Mouse (Mus musculus): ENCODE results near the gene Celf1.
A peak's percentile ranks its signal among the peaks of the same experiment; 100 is the strongest.
"Not testable (repeated sequence)": the region's sequence is repeated elsewhere in the genome, so short reads cannot be mapped to it uniquely, and the experiment has no call there.

The Celf1 gene

DNA sequence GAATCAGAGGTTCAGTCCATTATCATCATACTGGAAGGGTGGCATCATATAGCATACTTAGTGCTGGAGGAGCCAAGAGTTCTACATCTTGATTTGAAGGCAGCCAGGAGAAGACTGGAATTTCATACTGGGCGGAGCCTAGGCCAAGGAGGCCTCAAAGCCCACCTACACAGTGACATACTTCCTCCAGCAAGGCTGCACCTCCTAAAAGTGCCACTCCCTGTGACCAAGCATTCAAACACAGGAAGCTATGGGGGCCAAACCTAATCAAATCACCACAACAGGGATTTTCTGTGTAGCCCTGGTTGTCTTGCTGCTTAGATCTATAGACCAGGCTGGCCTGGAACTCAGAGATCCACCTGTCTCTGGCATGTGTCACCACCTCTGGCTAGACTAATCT, 83.8 kb downstream of the Celf1 start:
- DNase-seq = no peak

DNA sequence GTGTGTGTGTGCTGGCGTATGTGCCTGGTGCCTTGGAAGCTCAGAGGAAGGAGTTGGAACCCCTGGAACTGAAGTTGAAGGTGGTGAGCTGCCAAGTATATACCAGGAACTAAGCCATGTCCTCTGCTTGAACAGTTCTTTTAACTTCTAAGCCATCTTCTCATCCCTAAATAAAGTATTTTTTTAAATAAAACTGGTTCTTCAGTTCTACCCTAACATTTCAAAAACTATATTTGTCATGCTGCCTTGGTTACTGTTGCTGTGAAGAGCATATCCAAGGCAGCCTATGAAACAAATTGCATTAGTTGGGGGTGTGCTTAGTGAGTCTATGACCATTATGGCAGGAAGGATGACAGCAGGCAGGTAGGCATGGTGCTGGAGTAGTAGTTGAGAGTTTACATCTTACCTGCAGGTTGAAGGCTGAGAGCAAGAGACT, 84.9 kb downstream of the Celf1 start:
- no peak for DNase-seq

DNA sequence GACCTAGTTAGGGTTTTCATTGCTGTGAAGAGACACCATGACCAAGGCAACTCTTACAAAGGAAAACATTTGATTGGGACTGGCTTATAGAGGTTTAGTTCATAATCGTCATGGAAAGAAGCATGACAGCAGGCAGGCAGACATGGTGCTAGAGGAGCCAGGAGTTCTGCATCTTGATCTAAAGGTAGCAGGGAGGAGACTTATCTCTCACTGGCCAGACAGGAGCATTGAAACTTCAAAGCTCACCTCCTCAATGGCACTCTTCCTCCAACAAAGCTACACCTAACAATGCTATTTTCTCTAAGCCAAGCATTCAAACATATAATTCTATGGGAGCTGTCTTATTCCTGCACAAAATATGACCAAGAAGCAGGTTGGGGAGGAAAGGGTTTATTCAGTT, 86.3 kb downstream of the Celf1 start:
- no peak for DNase-seq

GRCm38 (mm10) chr2:91027391-91028214, 87.4 kb downstream of the Celf1 start:
- no peak for DNase-seq

- no peak for DNase-seq
Observed at GRCm38 (mm10) chr2:91031216-91031615, 91.0 kb downstream of the Celf1 start.

GRCm38 (mm10) chr2:91033000-91033399, 92.8 kb downstream of the Celf1 start:
- DNase-seq = no peak

DNA sequence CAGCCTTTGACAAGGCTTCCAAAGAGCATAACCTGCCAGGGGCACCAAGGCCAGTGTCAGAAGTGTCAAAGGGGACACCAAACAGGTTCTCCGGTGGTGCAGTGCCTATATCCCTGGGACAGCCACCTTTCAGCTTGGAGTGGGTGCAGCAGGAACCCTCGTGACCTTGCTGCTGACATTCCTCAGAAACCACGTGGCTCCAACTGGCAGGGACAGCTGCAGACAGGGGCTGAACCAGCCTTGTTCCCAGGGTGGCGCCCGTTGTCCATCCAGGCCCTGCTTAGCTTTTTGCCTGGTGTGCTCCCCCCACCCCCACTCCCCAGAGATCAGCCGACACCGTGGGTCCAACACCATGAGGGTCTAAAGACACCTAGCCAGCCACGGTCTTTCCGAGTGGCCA, 95.2 kb downstream of the Celf1 start, which contains the start of gene Rapsn:
TSS of gene Rapsn (plus strand) at position 236 of the 400 bp plus-strand sequence.
- DNase-seq = no peak

- DNase-seq = no peak
Observed at GRCm38 (mm10) chr2:91041786-91042185, 101.6 kb downstream of the Celf1 start.

GRCm38 (mm10) chr2:91042651-91043398, 102.6 kb downstream of the Celf1 start:
- no peak for DNase-seq

GRCm38 (mm10) chr2:91044727-91045126, 104.5 kb downstream of the Celf1 start:
- no peak for DNase-seq

GRCm38 (mm10) chr2:91045805-91046204, 105.6 kb downstream of the Celf1 start:
- DNase-seq = not testable (repeated sequence)

GRCm38 (mm10) chr2:91047359-91047758, 107.2 kb downstream of the Celf1 start:
- no peak for DNase-seq

- DNase-seq = no peak
Observed at GRCm38 (mm10) chr2:91051917-91052316, 111.7 kb downstream of the Celf1 start.

- DNase-seq = no peak
Observed at GRCm38 (mm10) chr2:91052752-91053151, 112.6 kb downstream of the Celf1 start.

- DNase-seq = no peak
Observed at GRCm38 (mm10) chr2:91053181-91053933, 113.2 kb downstream of the Celf1 start.

GRCm38 (mm10) chr2:91053934-91054382, 113.8 kb downstream of the Celf1 start, which contains the start of gene Psmc3:
TSS of gene Psmc3 (plus strand) at chr2:91054009.
- DNase-seq = peak; percentile 97

GRCm38 (mm10) chr2:91058435-91058834, 118.3 kb downstream of the Celf1 start:
- no peak for DNase-seq

DNA sequence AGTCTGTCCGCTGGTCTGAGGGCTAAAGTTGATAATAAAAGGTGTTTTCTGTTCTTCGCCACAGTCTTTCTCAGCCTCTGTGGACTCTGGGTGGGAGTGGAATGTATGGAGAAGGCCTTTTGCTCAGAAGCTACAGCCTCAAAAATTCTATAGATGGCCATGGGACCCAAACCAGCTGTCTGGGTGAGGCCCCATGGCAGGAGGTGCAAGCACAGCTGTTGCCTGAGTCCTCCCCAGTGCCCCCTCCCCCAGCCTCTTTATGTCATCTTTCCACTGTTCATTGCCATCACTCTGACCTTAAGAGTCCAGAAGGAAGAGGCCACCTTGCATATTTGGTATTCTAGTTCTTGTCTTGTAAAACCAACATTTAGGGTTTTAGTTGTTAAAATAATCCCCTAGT, 119.2 kb downstream of the Celf1 start:
- DNase-seq = no peak

DNA sequence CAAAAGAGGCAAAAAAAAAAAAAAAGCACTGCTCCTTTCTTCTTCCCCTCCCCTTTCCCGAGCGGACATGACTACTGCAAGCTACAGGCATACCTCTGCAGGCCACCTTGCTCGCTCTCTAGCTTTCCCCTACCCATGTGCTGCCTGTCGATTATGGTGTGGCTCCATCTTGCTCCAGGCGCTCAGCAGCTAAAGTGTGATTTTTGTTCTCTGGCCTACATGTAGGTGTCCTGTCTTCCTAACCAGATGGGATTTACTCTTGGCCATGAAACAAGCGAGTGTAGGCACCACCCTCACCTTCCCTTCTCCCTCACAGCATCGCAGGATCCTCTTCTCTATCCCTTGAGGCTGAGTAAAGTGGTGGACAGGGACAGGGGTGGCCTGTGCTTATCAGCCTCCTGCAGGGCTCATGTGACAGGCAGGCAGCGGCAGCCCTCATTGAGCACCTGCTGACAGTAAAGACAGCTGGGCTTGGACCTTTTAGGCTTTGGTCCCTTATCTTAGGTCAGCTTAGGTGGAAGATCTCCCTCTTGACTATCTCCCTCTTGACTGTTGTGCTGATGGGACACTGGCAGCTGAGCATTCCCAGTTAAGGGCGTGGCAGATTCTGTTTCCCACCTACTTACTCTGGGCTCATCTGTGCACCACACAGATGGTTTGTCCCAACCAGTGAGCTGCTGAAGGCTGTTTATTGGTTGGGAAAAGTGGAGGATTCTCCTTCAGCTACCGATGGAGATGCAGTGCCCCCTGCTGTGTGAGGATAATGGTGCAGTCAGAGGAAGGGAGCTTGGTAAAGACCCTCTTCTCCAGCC, 120.6 kb downstream of the Celf1 start:
- DNase-seq = peak; percentile 82

- no peak for DNase-seq
Observed at GRCm38 (mm10) chr2:91061849-91062481, 121.8 kb downstream of the Celf1 start.

GRCm38 (mm10) chr2:91062779-91063606, 122.8 kb downstream of the Celf1 start:
- no peak for DNase-seq
